Mouse (Mus musculus): ENCODE measurements at regions not wholly inside any gene's neighbourhood (a gene's known extent, or its start where the extent isn't known, plus 50 kb on each side); places are given as distances from the start of the nearest gene placed in this dataset.

GRCm38 (mm10) chr7:31208237-31209054 lies 52.8 kb upstream of the Gramd1a start:
- peak; percentile 70 for DNase-seq (ENCODE audit: low spot score)

- no peak for DNase-seq (ENCODE audit: low spot score)
Measured at GRCm38 (mm10) chr7:31207563-31208236, 52.0 kb upstream of the Gramd1a start.

Data from yolk sac, embryonic 10.5 days (tissue).